In the genomic region with DNA sequence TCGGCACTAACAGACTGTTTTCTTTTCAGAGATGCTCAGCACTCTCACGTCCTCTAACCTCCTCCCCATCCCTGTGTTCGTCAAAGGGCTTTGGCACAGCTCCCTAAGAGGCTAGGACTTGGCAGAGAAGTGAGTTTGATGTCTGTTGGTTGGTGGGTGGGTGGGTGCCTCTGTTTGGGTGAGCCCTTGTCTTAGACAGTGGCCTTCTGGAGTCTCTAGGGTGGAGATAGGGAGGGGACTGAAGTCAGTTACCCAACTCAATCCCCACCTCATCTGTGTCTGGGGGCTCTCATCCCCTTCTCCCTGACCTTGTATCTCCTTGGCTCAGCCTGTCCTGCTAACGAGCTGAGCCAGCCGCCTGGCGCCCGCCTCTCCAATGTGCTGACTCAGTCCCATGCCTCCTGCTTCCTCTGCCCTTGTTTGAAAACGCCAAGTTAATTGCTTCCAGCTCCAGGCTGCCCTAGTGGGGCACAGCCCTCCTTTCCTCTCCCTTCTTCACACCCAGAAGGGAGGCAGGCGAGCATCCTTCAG, we compare ENCODE assay signal across 12 mouse cellular contexts. TPM values are rescaled to one million over a fixed set of nuclear protein-coding genes. Genes with fewer than 3 reads are reported as not detected.
DNase-seq lines count a peak whose midpoint lies in the region; ATAC-seq and TF ChIP-seq lines count a peak whose summit lies in the region.
"Had no signal": no experiment of that assay in that cellular context is flagged by ENCODE, and none has a peak within 500 bp of the region (broad histone marks: within the 10 kb centered on the region; RNA-seq: fewer than 3 reads in every experiment).

No protein-coding gene starts in this region.

- no peak overlapping the region for H3K9ac ChIP-seq in lung, postnatal 0 days (replicated peaks; ENCODE audit: low read depth)
- no peak overlapping the region for H3K9ac ChIP-seq in hindbrain, embryonic 11.5 days (ENCODE audit: low read depth, low read length)
- H3K9ac ChIP-seq in midbrain, embryonic 16.5 days (ENCODE audit: low read depth, low read length), result no peak overlapping the region

- ATAC-seq in lung, postnatal 0 days, result peak; percentile 66
- no peak; the same call in 1 of the 2 replicates for ATAC-seq in hindbrain, embryonic 11.5 days (ENCODE audit: low FRiP score)
- ATAC-seq in midbrain, embryonic 16.5 days, result 0 out of 2 replicates have a peak, but pooled peaks have one; percentile 27

- peaks cover 3% of the 10 kb centered on the region; the same call in 1 of the 2 replicates for H3K4me1 ChIP-seq in lung, postnatal 0 days (ENCODE audit: insufficient read depth, low read depth, low read length)
- H3K4me1 ChIP-seq in lung, adult 2 months (ENCODE audit: control insufficient read depth, insufficient read depth, low read length), result no peaks in the 10 kb centered on the region
- H3K4me1 ChIP-seq in hindbrain, embryonic 11.5 days (replicated peaks; ENCODE audit: control insufficient read depth, insufficient read depth, low read length), result peaks cover 7% of the 10 kb centered on the region
- peaks cover 14% of the 10 kb centered on the region; the same call in 1 of the 2 replicates for H3K4me1 ChIP-seq in midbrain, embryonic 16.5 days (ENCODE audit: control insufficient read depth, insufficient read depth, low read length)

- peak; percentile 71 to 72 for DNase-seq in cerebellum, postnatal 10 days
- DNase-seq in cerebellum, postnatal 4 days (ENCODE audit: low spot score in 2 of 2), result no peak
- peak; percentile 35 for DNase-seq in lung, postnatal 0 days (ENCODE audit: low spot score)
- no peak for DNase-seq in lung, adult 2 months
- DNase-seq in hindbrain, embryonic 11.5 days (ENCODE audit: low spot score), result peak; percentile 22
- no peak for DNase-seq in heart, adult 9 months (ENCODE audit: low spot score in 2 of 2)
- no peak for DNase-seq in gastrocnemius, adult 8-10 months (ENCODE audit: low spot score in 2 of 2)
- DNase-seq: gastrocnemius, postnatal 14 days; thymus, postnatal 4 days had no signal

- TF ChIP-seq CTCF in lung, postnatal 0 days (IDR thresholded peaks at IDR 0.05), result no peak
- no peak for TF ChIP-seq CTCF in lung, adult 2 months (IDR thresholded peaks at IDR 0.05; ENCODE audit: insufficient read depth, low read length)

- TF ChIP-seq EP300 in lung, postnatal 0 days (IDR thresholded peaks at IDR 0.05), result no peak

- no peaks in the 10 kb centered on the region for H3K36me3 ChIP-seq in lung, postnatal 0 days (ENCODE audit: insufficient read depth, low read length)
- no peaks in the 10 kb centered on the region for H3K36me3 ChIP-seq in hindbrain, embryonic 11.5 days (ENCODE audit: control insufficient read depth, insufficient read depth, low read length)
- no peaks in the 10 kb centered on the region for H3K36me3 ChIP-seq in midbrain, embryonic 16.5 days (ENCODE audit: control insufficient read depth, insufficient read depth, low read length)

- H3K9me3 ChIP-seq in lung, postnatal 0 days (ENCODE audit: low read length), result no peaks in the 10 kb centered on the region
- H3K9me3 ChIP-seq in hindbrain, embryonic 11.5 days (ENCODE audit: control insufficient read depth, low read length), result no peaks in the 10 kb centered on the region
- H3K9me3 ChIP-seq in midbrain, embryonic 16.5 days (replicated peaks; ENCODE audit: control insufficient read depth, low read length, poor library complexity, severe bottlenecking), result no peaks in the 10 kb centered on the region

- no peak overlapping the region for H3K4me2 ChIP-seq in lung, postnatal 0 days (replicated peaks; ENCODE audit: low read depth, low read length)
- H3K4me2 ChIP-seq in hindbrain, embryonic 11.5 days (replicated peaks; ENCODE audit: low read depth, low read length), result no peak overlapping the region
- H3K4me2 ChIP-seq in midbrain, embryonic 16.5 days (ENCODE audit: low read length), result no peak overlapping the region

- no peaks in the 10 kb centered on the region for H3K27me3 ChIP-seq in lung, postnatal 0 days (replicated peaks; ENCODE audit: insufficient read depth, low read length)
- 0 out of 2 replicates have a peak, but pooled peaks cover 2% of the 10 kb centered on the region for H3K27me3 ChIP-seq in hindbrain, embryonic 11.5 days (ENCODE audit: control insufficient read depth, insufficient read depth, low read length)
- H3K27me3 ChIP-seq in midbrain, embryonic 16.5 days (ENCODE audit: control insufficient read depth, insufficient read depth, low read depth, low read length), result no peaks in the 10 kb centered on the region

- H3K4me3 ChIP-seq in lung, postnatal 0 days (ENCODE audit: low read depth, low read length), result no peak overlapping the region
- H3K4me3 ChIP-seq in lung, adult 2 months (replicated peaks; ENCODE audit: extremely low read depth, low read depth, low read length), result no peak overlapping the region
- H3K4me3 ChIP-seq in hindbrain, embryonic 11.5 days (ENCODE audit: low read depth, low read length), result no peak overlapping the region
- no peak overlapping the region for H3K4me3 ChIP-seq in midbrain, embryonic 16.5 days (ENCODE audit: low read depth, low read length)

- no peak for TF ChIP-seq POLR2A in lung, adult 2 months (IDR thresholded peaks at IDR 0.05; ENCODE audit: borderline replicate concordance, extremely low read depth, low read depth, low read length)

- H3K27ac ChIP-seq in lung, postnatal 0 days (ENCODE audit: low read length), result no peak overlapping the region
- no peak overlapping the region for H3K27ac ChIP-seq in hindbrain, embryonic 11.5 days (ENCODE audit: low read depth, low read length)
- H3K27ac ChIP-seq in midbrain, embryonic 16.5 days (ENCODE audit: low read length), result no peak overlapping the region
- H3K27ac ChIP-seq: macrophage had no signal

- 19% methylated on average over 9 of the region's 9 CpGs for WGBS in lung, postnatal 0 days
- WGBS in lung, adult 2 months, result 25% methylated on average over 9 of the region's 9 CpGs
- 45% methylated on average over 9 of the region's 9 CpGs for WGBS in hindbrain, embryonic 11.5 days
- 24% methylated on average over 9 of the region's 9 CpGs for WGBS in midbrain, embryonic 16.5 days

RNA-seq across cellular contexts. Expression of a gene that starts 30.7 kb away (rescaled TPM):
- polyA plus RNA-seq in lung, postnatal 0 days (2015; fragmentation: Nextera tagmentation; extraction: Ambion mirVana), result not detected in 2 replicates
- not detected in 2 replicates for polyA plus RNA-seq in lung, adult 2 months (2012; rRNA removed)
- 0.15 TPM in 1 of 2 replicates, not detected in the other for polyA plus RNA-seq in hindbrain, embryonic 11.5 days (2014; fragmentation: Nextera tagmentation; extraction: Ambion mirVana)
- not detected in 2 replicates for polyA plus RNA-seq in midbrain, embryonic 16.5 days (2015; fragmentation: Nextera tagmentation; extraction: Ambion mirVana)
- total RNA-seq in gastrocnemius, adult 8-10 months (2022), result not detected
- total RNA-seq: gastrocnemius, postnatal 14 days had no signal
- polyA plus RNA-seq: large intestine, adult 2 months; macrophage had no signal

Comparison
In these comparisons a context has a peak if more than half of its experiments do, and no peak if none do; other contexts are left out.
1. DNase-seq: peak in cerebellum, postnatal 10 days (2 of 2), lung, postnatal 0 days (single experiment) and hindbrain, embryonic 11.5 days (single experiment); none in cerebellum, postnatal 4 days (0 of 2), lung, adult 2 months (single experiment), heart, adult 9 months (0 of 2) and gastrocnemius, adult 8-10 months (0 of 2).